Mouse (Mus musculus) intestine, postnatal 0 days (tissue): ENCODE data around the gene Pou3f3. TPM values are rescaled to one million over a fixed set of nuclear protein-coding genes. Genes with fewer than 3 reads are reported as not detected.

Source experiments
- ATAC-seq: fragments of 200-750 bp; cut with Nextera tagmentation; 2 replicates; pipeline ENCODE4 v1.8.0; 2017; ENCODE audit warnings: mild to moderate bottlenecking, moderate TSS enrichment, moderate library complexity
- H3K27ac ChIP-seq: fragments of 300-500 bp; sonication (generic); 2 replicates; pipeline ENCODE4 v1.5.1; 2014; ENCODE audit warnings: mild to moderate bottlenecking, low read depth, low read length, moderate library complexity
- H3K27me3 ChIP-seq: fragments of 300-500 bp; sonication (generic); replicated peaks from 2 replicates; pipeline ENCODE4 v1.6.1; 2014; ENCODE audit warnings: low read length, mixed read lengths; ENCODE audit not compliant: control insufficient read depth, insufficient read depth
- H3K36me3 ChIP-seq: fragments of 300-500 bp; sonication (generic); 2 replicates; pipeline ENCODE4 v1.6.1; 2014; ENCODE audit warnings: mild to moderate bottlenecking, moderate library complexity; ENCODE audit not compliant: control insufficient read depth, insufficient read depth
- H3K4me1 ChIP-seq: fragments of 300-500 bp; sonication (generic); replicated peaks from 2 replicates; pipeline ENCODE4 v1.6.1; 2014; ENCODE audit warnings: antibody characterized with exemption, low read length, mixed read lengths; ENCODE audit not compliant: control insufficient read depth, insufficient read depth
- H3K4me2 ChIP-seq: fragments of 300-500 bp; sonication (generic); replicated peaks from 2 replicates; pipeline ENCODE4 v1.6.1; 2014; ENCODE audit warnings: low read depth, mild to moderate bottlenecking, moderate library complexity
- H3K4me3 ChIP-seq: fragments of 300-500 bp; sonication (generic); 2 replicates; pipeline ENCODE4 v1.5.1; 2014; ENCODE audit warnings: low read depth, low read length
- H3K9ac ChIP-seq: fragments of 300-500 bp; sonication (generic); 2 replicates; pipeline ENCODE4 v1.6.1; 2014; ENCODE audit warnings: mild to moderate bottlenecking, low read depth, low read length
- H3K9me3 ChIP-seq: fragments of 300-500 bp; sonication (generic); 2 replicates; pipeline ENCODE4 v1.6.1; 2016; ENCODE audit warnings: mixed run types; ENCODE audit not compliant: control insufficient read depth
- CTCF ChIP-seq: sonication (generic); IDR thresholded peaks from 2 replicates; pipeline ENCODE4 v1.5.1; 2016; ENCODE audit warnings: low read depth, mild to moderate bottlenecking, control low read depth, antibody characterized with exemption, moderate library complexity
- WGBS: fragments of 180-500 bp; shearing (Covaris S2); extraction: QIAGEN DNeasy Blood & Tissue Kit; methylation state at CpG from one replicate; pipeline ENCODE4 v1.1.7; 2014; 5-methylcytosine and 5-hydroxymethylcytosine counted together
- polyA plus RNA-seq: library from polyadenylated mRNA; unstranded; fragments of >200 nt; fragmentation: Nextera tagmentation; extraction: Ambion mirVana; gene quantifications from 2 replicates; pipeline ENCODE4 v1.2.1, GENCODE M21; 2015

Pou3f3 gene
- polyA plus RNA-seq, 1 experiment from 2014 or later, result 0.14 TPM

DNA sequence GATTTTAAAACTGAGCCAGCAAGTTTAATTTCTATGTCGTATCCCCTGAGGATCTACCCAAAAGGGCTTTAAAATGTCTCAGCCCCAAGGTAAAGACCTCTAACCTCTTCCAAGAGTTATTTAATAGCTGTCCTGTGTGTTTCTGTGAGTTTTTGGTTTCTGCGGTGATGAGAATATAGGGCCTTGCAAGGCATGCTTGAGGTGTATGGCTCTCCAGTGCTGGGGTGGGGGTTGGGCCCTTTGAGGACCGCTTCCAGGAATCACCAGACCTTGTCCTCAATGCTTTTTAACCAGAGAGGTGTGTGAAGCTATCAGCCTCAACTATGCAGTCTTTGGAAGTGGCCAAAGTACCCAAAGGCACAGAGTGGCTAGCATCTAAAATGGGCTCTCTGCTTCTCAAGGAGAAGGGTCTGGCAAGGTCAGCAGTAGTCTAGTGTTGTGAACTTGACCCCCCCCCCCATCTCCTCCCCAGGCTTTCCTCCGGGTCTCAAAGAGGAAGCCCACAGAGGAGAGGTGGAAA is 12.1 kb downstream of the Pou3f3 start:
- Histone ChIP-seq H3K4me1 (no peaks in the 10 kb centered on the region), H3K36me3 (no peaks in the 10 kb centered on the region), H3K9me3 (no peaks in the 10 kb centered on the region), H3K4me2 (no peak overlapping the region), H3K27me3 (peaks cover 98% of the 10 kb centered on the region), H3K27ac (no peak overlapping the region), H3K9ac (no peak overlapping the region), H3K4me3 (no peak overlapping the region)
- 5% methylated on average over 4 of the region's 4 CpGs for WGBS
- no peak for ATAC-seq
- no peak for TF ChIP-seq CTCF

DNA sequence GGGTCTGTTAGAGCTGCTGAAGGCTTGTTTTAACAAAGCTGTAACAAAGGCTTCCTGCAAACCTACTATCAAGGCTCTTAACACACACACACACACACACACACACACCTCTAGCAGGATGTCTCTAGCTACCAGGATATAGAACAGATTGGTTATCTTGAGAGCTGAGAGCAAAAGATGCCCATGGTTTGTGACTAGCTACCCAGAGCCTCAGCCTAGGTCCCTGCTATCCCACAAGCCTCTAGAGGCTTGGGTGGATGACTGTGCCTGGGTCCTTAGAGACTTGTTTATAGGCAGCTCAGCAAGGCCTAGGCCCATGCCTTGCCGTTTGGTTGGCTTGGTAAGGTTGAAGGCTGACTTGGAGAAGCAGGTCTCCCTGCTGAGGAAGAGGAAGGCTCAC is 13.5 kb downstream of the Pou3f3 start:
- no peak overlapping the region for H3K9ac ChIP-seq
- H3K4me2 ChIP-seq, result no peak overlapping the region
- H3K4me1 ChIP-seq, result no peaks in the 10 kb centered on the region
- peaks cover 99% of the 10 kb centered on the region for H3K27me3 ChIP-seq
- ATAC-seq, result no peak
- no peak overlapping the region for H3K27ac ChIP-seq
- TF ChIP-seq CTCF, result no peak
- no peaks in the 10 kb centered on the region for H3K36me3 ChIP-seq
- 21% methylated on average over 1 of the region's 1 CpGs for WGBS
- no peaks in the 10 kb centered on the region for H3K9me3 ChIP-seq
- no peak overlapping the region for H3K4me3 ChIP-seq

DNA sequence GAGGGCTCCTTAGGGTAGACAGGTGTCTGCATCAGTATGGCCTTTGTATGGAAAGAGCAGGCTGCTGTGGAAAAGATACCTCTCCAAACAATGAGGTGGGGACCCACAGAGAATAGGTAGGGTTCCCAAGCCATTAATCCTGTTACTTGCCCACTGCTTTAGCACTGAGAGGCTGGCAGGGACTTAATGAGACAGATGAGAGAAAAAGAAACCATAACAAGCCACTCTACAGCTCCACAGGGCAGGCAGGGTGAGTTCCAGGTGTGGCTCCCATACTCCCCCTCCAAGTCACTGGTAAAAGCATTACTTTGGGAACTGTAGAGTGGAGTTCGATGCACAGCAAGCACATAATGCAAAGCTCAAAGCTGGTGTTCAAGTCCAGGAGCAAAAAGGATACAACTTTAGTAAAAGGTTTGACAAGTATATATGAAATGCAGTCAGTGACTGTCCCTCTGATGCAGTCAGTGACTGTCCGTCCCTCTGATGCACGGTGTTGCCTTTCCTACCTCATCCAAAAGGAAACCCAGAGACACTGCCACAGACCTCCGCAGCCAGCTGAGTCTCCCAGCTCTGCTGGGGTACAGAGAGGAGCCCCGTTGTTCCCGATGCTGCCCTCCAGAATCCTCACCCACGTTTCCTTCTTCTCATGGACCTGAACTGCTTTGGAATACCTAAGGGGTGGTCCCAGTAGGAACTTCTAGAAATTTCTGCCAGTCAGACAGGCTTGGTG is 14.0 kb downstream of the Pou3f3 start:
- H3K27me3 ChIP-seq, result peaks cover 98% of the 10 kb centered on the region
- no peak for TF ChIP-seq CTCF
- no peaks in the 10 kb centered on the region for H3K36me3 ChIP-seq
- H3K9ac ChIP-seq, result no peak overlapping the region
- H3K4me1 ChIP-seq, result no peaks in the 10 kb centered on the region
- H3K27ac ChIP-seq, result no peak overlapping the region
- H3K4me2 ChIP-seq, result no peak overlapping the region
- 15% methylated on average over 7 of the region's 7 CpGs for whole genome bisulfite sequencing
- H3K4me3 ChIP-seq, result no peak overlapping the region
- no peaks in the 10 kb centered on the region for H3K9me3 ChIP-seq
- no peak for ATAC-seq

DNA sequence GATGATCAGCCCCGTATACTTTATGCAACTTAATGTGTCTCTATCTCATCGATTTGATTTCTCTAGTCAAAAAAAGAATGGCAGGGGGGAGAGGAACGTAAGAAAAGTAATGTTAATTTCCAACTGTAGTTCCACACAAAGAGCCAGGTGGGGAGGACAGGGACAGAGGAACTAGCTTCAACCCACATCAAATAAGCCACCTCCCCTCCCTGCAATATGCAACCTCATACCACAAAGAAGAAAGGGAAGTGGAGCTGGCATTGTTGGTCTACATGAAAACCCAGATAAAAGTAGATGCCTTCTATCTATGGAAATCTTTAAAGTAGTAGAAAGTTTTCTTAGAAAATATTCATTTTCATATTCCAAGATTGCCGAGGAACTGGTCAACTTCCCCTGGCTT is 14.7 kb downstream of the Pou3f3 start:
- Histone ChIP-seq H3K36me3 (no peaks in the 10 kb centered on the region), H3K4me2 (no peak overlapping the region), H3K9ac (no peak overlapping the region), H3K27me3 (peaks cover 98% of the 10 kb centered on the region), H3K9me3 (no peaks in the 10 kb centered on the region), H3K4me3 (no peak overlapping the region), H3K27ac (no peak overlapping the region), H3K4me1 (no peaks in the 10 kb centered on the region)
- ATAC-seq, result no peak
- 22% methylated on average over 4 of the region's 4 CpGs for WGBS
- no peak for TF ChIP-seq CTCF

DNA sequence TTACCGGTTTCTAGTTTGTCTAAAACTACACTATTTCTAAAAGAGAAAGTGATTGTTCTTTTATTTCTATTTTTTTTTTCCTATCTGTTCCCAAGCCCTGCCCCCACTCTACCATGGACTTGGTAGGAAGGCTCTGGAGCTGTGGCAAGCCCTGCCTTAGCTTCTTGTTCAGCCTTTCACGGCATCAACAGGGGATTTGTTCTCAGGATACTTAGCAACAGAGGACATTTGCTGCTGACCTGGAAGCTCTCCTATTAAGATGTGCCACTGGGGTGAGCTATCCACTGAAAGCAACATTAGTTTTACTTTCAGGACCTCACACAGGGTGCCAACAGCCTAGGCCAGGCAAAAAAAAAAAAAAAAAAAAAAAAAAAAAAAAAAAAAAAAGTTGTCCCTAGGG is 15.4 kb downstream of the Pou3f3 start:
- Histone ChIP-seq H3K4me1 (no peaks in the 10 kb centered on the region), H3K9me3 (no peaks in the 10 kb centered on the region), H3K36me3 (no peaks in the 10 kb centered on the region), H3K9ac (no peak overlapping the region), H3K27me3 (peaks cover 98% of the 10 kb centered on the region), H3K27ac (no peak overlapping the region; the same call in 1 of the 2 replicates), H3K4me3 (no peak overlapping the region), H3K4me2 (no peak overlapping the region)
- no peak for TF ChIP-seq CTCF
- ATAC-seq, result no peak
- WGBS, result 13% methylated on average over 2 of the region's 2 CpGs

DNA sequence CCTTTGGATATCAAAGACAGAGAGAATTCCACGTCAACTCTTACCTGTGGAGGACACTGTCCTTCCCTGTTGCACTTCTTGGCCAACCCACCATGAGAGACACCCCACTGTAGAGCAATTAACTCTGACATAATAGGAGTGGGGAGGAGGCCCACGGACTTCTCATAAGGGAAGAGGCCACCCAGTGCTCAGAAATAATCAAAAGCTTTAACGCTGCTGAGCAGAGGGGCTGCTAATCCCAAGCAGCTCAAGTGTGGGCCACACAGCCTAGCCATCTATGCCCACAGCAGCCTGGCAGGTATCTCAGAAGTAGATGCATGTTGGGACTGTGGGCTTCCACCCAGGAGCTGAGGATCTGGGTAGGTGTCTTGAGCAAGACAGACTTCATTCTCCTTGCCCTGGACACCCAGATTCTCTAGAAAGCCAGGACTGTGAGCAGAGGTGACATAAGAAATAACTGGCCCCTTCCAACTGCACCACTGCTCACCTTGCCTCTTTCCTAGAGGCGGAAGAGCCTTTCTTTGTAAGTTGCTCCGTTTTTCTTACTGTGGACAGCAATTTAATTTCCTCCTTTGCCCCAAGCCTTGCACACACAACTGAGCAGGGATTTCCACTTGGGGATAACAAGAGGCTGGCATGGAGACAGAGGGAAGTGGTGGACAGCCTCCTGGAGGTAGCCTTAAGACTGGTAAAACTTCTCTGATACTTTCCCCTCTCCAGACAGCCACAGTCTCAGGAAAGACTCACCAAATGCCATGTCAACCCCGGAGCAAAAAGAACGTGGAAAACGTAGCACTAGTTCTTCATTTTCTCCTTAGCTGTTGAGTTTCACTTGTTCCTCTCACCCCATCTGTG is 16.1 kb downstream of the Pou3f3 start:
- H3K27me3 ChIP-seq, result peaks cover 97% of the 10 kb centered on the region
- H3K27ac ChIP-seq, result no peak overlapping the region
- H3K9me3 ChIP-seq, result no peaks in the 10 kb centered on the region
- H3K4me1 ChIP-seq, result no peaks in the 10 kb centered on the region
- no peaks in the 10 kb centered on the region for H3K36me3 ChIP-seq
- H3K9ac ChIP-seq, result no peak overlapping the region
- ATAC-seq, result no peak
- 11% methylated on average over 8 of the region's 8 CpGs for WGBS
- TF ChIP-seq CTCF, result no peak
- H3K4me2 ChIP-seq, result no peak overlapping the region
- H3K4me3 ChIP-seq, result no peak overlapping the region
